Mouse (Mus musculus): ENCODE measurements at regions not wholly inside any gene's neighbourhood (a gene's known extent, or its start where the extent isn't known, plus 50 kb on each side); places are given as distances from the start of the nearest gene placed in this dataset.

GRCm38 (mm10) chr6:100067273-100067672 lies 220.0 kb downstream of the Rybp start:
- TF ChIP-seq EP300 (IDR thresholded peaks at IDR 0.05; ENCODE audit: low read depth in 1 of 2, low read length in 2 of 2): no peak
- TF ChIP-seq CTCF (IDR thresholded peaks at IDR 0.05 in 2 of 3, conservative IDR thresholded peaks at IDR 0.05 in 1 of 3; ENCODE audit: control insufficient read depth in 1 of 3, insufficient read depth in 1 of 3, low read depth in 2 of 3, low read length in 3 of 3, poor library complexity in 1 of 3, severe bottlenecking in 1 of 3): no peak
- no peak for TF ChIP-seq MXI1 (IDR thresholded peaks at IDR 0.05; ENCODE audit: low read depth, low read length)
- TF ChIP-seq SMC3 (IDR thresholded peaks at IDR 0.05; ENCODE audit: low read depth, low read length): no peak
- no peak for TF ChIP-seq MYC (IDR thresholded peaks at IDR 0.05; ENCODE audit: low read depth, low read length)
- TF ChIP-seq RCOR1 (IDR thresholded peaks at IDR 0.05; ENCODE audit: low read depth, low read length): no peak
- TF ChIP-seq E2F4 (IDR thresholded peaks at IDR 0.05; ENCODE audit: borderline replicate concordance, low read depth, low read length): no peak
- TF ChIP-seq TBP (IDR thresholded peaks at IDR 0.05; ENCODE audit: low read depth, low read length): no peak
- TF ChIP-seq POLR2A (IDR thresholded peaks at IDR 0.05; ENCODE audit: control insufficient read depth in 1 of 2, insufficient read depth in 1 of 2, low read depth in 1 of 2, low read length in 2 of 2, poor library complexity in 1 of 2): no peak
- no peak for TF ChIP-seq MEF2A (IDR thresholded peaks at IDR 0.05; ENCODE audit: extremely low read depth, insufficient replicate concordance, low read depth, low read length, poor library complexity, severe bottlenecking)
- TF ChIP-seq CHD2 (IDR thresholded peaks at IDR 0.05; ENCODE audit: low read length): no peak
- no peak for TF ChIP-seq MAFK (IDR thresholded peaks at IDR 0.05; ENCODE audit: borderline replicate concordance, low read depth, low read length)

Measured in MEL (cell line).